Mouse (Mus musculus) liver (tissue): Measurements from ENCODE around the gene Lpo.

ENCODE experiments used
- DNase-seq: peaks from one replicate; pipeline ENCODE4 v3.0.0-alpha.2; 2020; ENCODE audit warnings: mixed read lengths

Lpo gene

GRCm38 (mm10) chr11:87802621-87803020, 25.5 kb downstream of the Lpo start:
- DNase-seq: peak; percentile 32

GRCm38 (mm10) chr11:87801711-87802275, 26.3 kb downstream of the Lpo start:
- no peak for DNase-seq

DNA sequence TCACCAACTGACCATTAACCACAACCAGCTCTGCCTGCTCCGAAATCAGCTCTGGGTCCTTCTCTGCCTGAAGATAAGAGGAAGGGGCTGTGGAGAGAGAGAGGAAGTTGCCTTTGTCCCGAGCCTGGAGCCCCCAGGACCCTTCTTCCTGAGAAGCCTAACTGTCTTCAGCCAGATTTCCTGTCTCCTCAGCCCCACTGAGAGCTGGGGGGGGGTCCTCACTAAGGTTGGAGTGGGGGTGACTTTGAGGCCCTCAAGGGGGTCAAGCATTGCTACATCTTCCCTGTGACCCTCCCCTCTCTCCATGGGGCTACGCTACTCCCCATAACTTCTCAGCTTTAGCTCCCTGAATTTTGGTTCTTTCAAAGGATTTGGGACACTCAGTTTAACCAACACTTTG, 34.6 kb downstream of the Lpo start, which contains the start of gene Mpo:
Gene Mpo, plus strand, starts transcription at position 122 of the 400 bp plus-strand sequence.
- DNase-seq: peak; percentile 29

DNA sequence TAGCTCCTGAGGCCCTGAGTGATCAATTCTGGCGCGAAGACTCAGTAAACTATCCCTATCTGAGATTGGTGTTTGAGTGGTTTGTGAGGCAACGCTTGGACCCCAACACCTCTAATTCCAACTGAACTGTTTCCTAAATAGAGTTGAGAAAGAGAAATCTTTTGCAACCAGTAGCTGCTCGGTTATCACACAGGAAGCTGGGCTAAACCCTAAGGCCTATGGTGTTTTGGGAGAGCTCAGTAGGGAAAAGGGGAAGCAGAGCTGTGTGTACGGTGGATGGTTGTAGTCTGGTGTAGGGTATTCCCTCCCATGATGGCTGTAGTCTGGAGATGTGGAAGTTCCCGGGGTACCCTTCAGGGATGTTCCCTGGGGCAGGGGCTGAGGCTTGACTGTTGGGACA, 38.0 kb downstream of the Lpo start:
- no peak for DNase-seq

DNA sequence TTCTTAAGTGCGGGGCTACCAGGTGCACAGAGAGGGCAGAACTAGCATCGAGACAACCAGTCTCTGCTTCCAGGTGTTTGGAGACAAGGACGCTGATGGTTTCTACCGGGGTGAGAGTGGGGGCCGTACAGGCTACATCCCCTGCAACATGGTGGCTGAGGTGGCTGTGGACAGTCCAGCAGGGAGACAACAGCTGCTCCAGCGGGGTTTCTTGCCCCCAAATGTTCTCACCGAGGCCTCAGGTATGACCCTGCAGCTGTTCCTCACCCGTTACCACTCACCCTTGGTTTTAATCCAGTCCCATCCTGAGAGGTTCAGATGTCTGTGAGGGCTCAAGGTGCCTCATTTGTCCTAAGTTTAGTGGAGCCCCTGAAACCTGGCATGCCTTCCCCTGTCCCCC, 48.0 kb downstream of the Lpo start:
- DNase-seq: no peak

- DNase-seq: no peak
Observed at GRCm38 (mm10) chr11:87779392-87779791, 48.7 kb downstream of the Lpo start.

DNA sequence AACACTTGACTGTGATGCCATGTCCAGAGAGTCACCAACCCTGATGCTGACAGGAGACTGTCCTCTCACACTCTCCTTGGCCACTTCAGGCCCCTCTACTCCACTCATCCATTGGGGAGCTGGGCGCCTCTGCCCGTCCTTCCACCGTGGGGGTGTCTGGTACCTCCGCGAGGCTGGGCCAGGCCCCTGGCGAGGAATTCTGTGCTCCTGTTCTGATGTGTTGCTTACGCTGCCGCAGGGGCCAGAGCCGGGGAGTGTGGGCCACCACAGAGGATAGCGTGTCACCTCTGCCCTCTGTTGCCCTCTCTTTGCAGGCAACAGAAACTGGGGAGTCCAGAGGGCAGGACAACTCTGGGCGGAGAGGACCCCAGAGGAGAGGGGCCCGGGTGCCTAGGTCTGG, 49.2 kb downstream of the Lpo start:
- no peak for DNase-seq

- DNase-seq: peak; percentile 76
Observed at GRCm38 (mm10) chr11:87778100-87778765, 49.9 kb downstream of the Lpo start.

DNA sequence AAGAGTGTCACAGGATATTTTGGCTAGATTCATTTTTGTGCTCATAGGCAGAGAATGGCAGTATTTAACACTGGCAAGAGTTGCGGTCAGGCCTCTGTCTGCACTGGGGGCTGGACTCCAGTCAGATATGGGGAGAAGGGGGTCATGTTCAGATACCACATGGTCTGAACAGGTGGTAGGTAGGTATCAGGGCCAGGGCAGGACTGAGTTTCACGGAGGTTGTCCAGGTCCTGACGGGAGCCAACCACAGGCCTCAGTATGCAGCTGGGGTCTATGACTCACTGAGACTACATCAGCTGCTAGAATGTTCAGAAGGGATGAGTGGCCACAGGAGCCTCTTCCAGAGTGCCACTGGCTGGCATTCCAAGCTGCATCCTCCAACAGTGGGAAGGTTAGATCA, 55.7 kb downstream of the Lpo start:
- no peak for DNase-seq

DNA sequence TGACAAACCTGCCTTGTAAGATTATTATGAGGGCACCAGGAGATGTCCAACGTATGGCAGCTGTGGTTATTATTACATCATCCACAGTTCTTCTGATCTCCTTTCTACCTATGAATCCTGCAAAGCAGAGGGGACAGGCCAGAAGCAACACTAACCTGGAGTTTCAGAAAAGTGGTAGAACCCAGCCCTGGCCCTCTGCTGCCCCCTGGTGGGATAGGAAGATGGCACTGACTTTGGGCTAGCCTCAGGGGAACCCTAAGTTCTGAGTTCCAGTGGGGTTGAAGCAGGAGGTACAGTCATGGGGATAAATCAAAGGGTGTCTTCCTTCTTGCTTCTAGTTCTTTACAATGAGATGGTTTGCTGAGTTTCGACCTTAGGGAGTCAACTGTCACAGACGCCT, 57.1 kb downstream of the Lpo start:
- peak; percentile 82 for DNase-seq

DNA sequence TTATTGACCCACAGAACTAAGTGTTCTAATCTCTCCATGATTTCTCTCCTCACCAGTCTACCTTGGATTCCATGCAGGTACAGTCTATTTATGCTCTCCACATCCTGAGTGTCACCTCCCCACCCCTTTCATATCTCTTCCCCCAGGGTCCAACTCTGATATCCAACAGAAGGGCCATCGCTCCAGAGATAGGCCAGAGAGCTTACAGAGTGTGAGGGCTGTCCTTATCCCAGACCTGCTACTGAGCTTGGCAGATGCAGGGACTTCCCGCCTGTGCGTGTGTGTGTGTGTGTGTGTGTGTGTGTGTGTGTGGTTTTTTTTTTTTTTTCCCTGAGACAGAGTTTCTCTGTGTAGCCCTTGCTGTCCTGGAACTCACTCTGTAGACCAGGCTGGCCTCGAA, 59.3 kb downstream of the Lpo start:
- no peak for DNase-seq

- no peak for DNase-seq
Observed at GRCm38 (mm10) chr11:87763988-87764876, 63.9 kb downstream of the Lpo start.

DNA sequence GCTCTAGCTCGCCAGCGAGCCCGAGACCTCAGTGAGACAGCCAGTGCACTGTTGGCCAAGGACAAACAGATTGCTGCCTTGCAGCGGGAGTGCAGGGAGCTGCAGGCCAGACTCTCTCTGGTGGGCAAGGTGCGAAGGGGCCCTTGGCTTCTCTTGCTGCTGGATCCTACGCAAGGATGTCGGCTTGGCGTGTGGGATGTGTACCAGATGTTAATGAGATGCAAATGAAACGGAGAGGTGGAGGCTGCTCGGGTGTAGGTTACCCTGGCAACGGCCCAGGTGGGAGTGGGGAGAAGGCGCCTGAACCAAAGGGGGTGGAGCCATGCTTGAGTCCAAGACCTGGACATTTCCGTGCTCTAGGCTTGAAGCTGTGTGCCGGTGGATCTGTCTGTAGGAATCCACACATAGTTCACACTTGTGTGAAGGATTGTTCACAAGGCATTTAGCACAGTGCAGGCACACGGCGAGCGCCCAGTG, 64.5 kb downstream of the Lpo start:
- DNase-seq: no peak

DNA sequence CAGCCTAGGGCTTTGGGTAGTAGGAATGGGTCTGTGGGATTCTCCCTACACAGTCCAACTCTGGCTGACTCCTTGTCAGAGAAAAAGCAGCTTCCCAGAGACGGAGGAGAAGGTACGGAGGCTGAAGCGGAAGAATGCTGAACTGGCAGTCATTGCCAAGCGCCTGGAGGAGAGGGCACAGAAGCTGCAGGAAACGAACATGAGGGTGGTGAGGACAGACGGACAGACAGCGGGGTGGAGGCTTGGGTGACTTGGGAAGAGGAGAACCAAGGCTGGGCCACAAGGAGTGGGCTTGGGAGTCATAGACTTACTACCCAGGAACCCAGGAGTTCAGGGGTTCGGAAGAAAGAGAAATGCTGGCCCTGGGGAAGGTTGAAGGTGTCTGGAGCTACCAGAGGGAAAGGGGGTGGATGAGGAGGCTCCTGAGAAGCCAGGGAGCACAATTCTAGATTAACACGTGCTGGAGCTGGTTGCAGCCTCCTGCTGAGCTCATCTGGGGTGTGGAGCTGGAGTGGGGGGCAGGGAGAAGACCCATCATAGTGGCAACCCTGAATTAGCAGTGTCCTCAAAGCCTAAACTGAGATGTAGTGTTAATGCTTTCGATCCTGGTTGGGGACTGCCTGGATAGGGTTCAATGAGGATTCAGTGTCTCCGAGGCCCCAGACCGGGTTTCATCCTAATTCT, 65.2 kb downstream of the Lpo start:
- DNase-seq: no peak

- DNase-seq: no peak
Observed at GRCm38 (mm10) chr11:87761806-87762701, 66.0 kb downstream of the Lpo start.

- DNase-seq: no peak
Observed at GRCm38 (mm10) chr11:87761181-87761721, 66.8 kb downstream of the Lpo start.

GRCm38 (mm10) chr11:87760301-87761081, 67.6 kb downstream of the Lpo start, which contains the start of gene Tspoap1:
TSS of gene Tspoap1 (plus strand) at chr11:87760541.
- peak; percentile 55 for DNase-seq

DNA sequence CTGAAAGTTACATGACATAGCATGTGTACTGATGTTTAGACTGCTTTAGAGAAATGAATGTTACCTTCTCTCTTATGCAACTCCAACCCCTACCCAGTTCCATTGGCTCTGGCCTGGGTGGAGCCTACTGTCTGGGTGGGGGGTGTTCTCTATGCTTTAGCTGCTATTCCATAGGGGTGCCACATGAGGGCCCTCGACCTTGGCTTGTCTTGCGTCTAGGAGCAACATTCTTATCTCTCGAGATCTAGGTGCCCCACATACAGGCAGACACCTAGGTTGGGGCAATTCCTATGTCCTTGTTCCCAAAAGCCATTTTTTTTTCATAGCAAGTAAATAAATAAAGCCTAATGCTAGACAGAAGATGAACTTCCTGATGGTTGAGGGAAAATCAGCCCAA, 68.5 kb downstream of the Lpo start:
- DNase-seq: peak; percentile 80

GRCm38 (mm10) chr11:87758957-87759608, 69.0 kb downstream of the Lpo start:
- peak; percentile 55 for DNase-seq
